Comparison of ENCODE assay signal across 8 mouse cellular contexts in the genomic region with DNA sequence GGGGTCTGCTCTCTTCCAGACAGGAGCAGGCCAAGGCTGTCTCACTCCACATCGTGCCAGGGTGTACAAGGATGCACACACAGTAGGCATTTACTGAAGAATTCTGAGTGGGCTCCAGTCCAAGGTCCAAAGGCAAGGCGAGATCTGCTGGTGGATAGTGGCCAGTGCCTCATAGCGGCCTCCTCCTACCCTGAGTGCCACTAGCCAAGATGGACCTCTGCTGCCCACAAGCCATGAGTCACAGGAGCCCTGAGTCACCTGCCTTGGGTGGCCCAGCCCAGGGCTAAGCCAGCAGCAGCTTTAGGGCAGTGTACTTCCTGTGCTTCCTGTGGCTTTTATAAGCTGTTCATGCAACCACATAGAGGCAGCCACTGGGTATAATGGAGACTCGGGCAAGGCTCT. TPM values are rescaled to one million over a fixed set of nuclear protein-coding genes. Genes with fewer than 3 reads are reported as not detected.
DNase-seq lines count a peak whose midpoint lies in the region; ATAC-seq lines count a peak whose summit lies in the region.

No protein-coding gene starts in this region.

- ATAC-seq in forebrain, embryonic 13.5 days: no peak
- peak; percentile 71 to 74 for ATAC-seq in hematopoietic stem cell, adult 5-6 weeks (replicated peaks in 1 of 2; ENCODE audit: insufficient read depth in 1 of 2, low FRiP score in 2 of 2, low TSS enrichment in 1 of 2, low read depth in 1 of 2, poor library complexity in 2 of 2, severe bottlenecking in 2 of 2)
- no peak for ATAC-seq in neural tube, embryonic 14.5 days (ENCODE audit: low read depth)

- H3K4me2 ChIP-seq in forebrain, embryonic 13.5 days: no peak overlapping the region
- no peak overlapping the region for H3K4me2 ChIP-seq in neural tube, embryonic 14.5 days (ENCODE audit: low read depth, low read length)

- 57% methylated on average over 4 of the region's 4 CpGs for WGBS in forebrain, embryonic 13.5 days
- 75% methylated on average over 4 of the region's 4 CpGs for WGBS in forebrain, embryonic 10.5 days
- 70% methylated on average over 4 of the region's 4 CpGs for WGBS in neural tube, embryonic 14.5 days

- no peak overlapping the region for H3K4me3 ChIP-seq in forebrain, embryonic 13.5 days
- H3K4me3 ChIP-seq in forebrain, embryonic 10.5 days: no peak overlapping the region
- H3K4me3 ChIP-seq in neural tube, embryonic 14.5 days (ENCODE audit: low read depth, low read length): no peak overlapping the region

- peaks cover 44% of the 10 kb centered on the region for H3K4me1 ChIP-seq in forebrain, embryonic 13.5 days
- H3K4me1 ChIP-seq in forebrain, embryonic 10.5 days: peaks cover 82% of the 10 kb centered on the region
- H3K4me1 ChIP-seq in neural tube, embryonic 14.5 days (ENCODE audit: control insufficient read depth, insufficient read depth, low read length): peaks cover 20% of the 10 kb centered on the region; the same call in 1 of the 2 replicates

- H3K36me3 ChIP-seq in forebrain, embryonic 13.5 days (ENCODE audit: poor library complexity, severe bottlenecking): no peaks in the 10 kb centered on the region
- no peaks in the 10 kb centered on the region for H3K36me3 ChIP-seq in forebrain, embryonic 10.5 days (replicated peaks)
- no peaks in the 10 kb centered on the region for H3K36me3 ChIP-seq in neural tube, embryonic 14.5 days (ENCODE audit: control insufficient read depth, insufficient read depth, low read length)

- no peaks in the 10 kb centered on the region for H3K9me3 ChIP-seq in forebrain, embryonic 13.5 days (replicated peaks)
- H3K9me3 ChIP-seq in forebrain, embryonic 10.5 days: no peaks in the 10 kb centered on the region
- no peaks in the 10 kb centered on the region for H3K9me3 ChIP-seq in neural tube, embryonic 14.5 days (ENCODE audit: control insufficient read depth, low read length)

- H3K9ac ChIP-seq in forebrain, embryonic 13.5 days: no peak overlapping the region
- no peak overlapping the region for H3K9ac ChIP-seq in neural tube, embryonic 14.5 days (replicated peaks; ENCODE audit: low read depth, low read length)

- no peak for DNase-seq in forebrain, embryonic 10.5 days (ENCODE audit: extremely low spot score, low spot score)
- DNase-seq in ovary, adult 18-20 months (ENCODE audit: low spot score): peak; percentile 67
- no peak for DNase-seq in ovary, postnatal 14 days (ENCODE audit: low spot score)
- DNase-seq in cerebellum, adult 9-11 months: peak; percentile 82
- no peak for DNase-seq in frontal cortex, adult 2 months (ENCODE audit: extremely low spot score in 1 of 2, low spot score in 1 of 2)

- H3K27ac ChIP-seq in forebrain, embryonic 13.5 days: 0 out of 2 replicates have a peak overlapping the region, but pooled peaks have one; percentile 48
- H3K27ac ChIP-seq in forebrain, embryonic 10.5 days: no peak overlapping the region
- H3K27ac ChIP-seq in neural tube, embryonic 14.5 days (ENCODE audit: low read depth, low read length): peak overlapping the region; percentile 52; the same call in 1 of the 2 replicates

- peaks cover 21% of the 10 kb centered on the region for H3K27me3 ChIP-seq in forebrain, embryonic 13.5 days
- H3K27me3 ChIP-seq in forebrain, embryonic 10.5 days (ENCODE audit: poor library complexity, severe bottlenecking): peaks cover 49% of the 10 kb centered on the region
- H3K27me3 ChIP-seq in neural tube, embryonic 14.5 days (ENCODE audit: control insufficient read depth, insufficient read depth, low read length): no peaks in the 10 kb centered on the region

RNA-seq across cellular contexts. Expression of a gene that starts 2.3 kb away (rescaled TPM):
- 12.0 and 16.1 TPM in 2 replicates for polyA plus RNA-seq in forebrain, embryonic 13.5 days (2015; fragmentation: Nextera tagmentation; extraction: Ambion mirVana)
- 21.0 and 22.1 TPM in 2 replicates for polyA plus RNA-seq in forebrain, embryonic 10.5 days (2016; fragmentation: Nextera tagmentation; extraction: Ambion mirVana)
- 56.7 and 94.3 TPM in 2 replicates for total RNA-seq in hematopoietic stem cell, adult 5-6 weeks (2017)
- polyA plus RNA-seq in neural tube, embryonic 14.5 days (2014; fragmentation: Nextera tagmentation; extraction: Ambion mirVana): 35.7 and 37.3 TPM in 2 replicates
- 30.4 and 33.8 TPM in 2 replicates for polyA plus RNA-seq in frontal cortex, adult 2 months (2012; rRNA removed)

RNA-seq across cellular contexts. Expression of a gene that starts 26.2 kb away (rescaled TPM):
- 15.5 and 16.7 TPM in 2 replicates for polyA plus RNA-seq in forebrain, embryonic 13.5 days (2015; fragmentation: Nextera tagmentation; extraction: Ambion mirVana)
- 22.7 and 24.1 TPM in 2 replicates for polyA plus RNA-seq in forebrain, embryonic 10.5 days (2016; fragmentation: Nextera tagmentation; extraction: Ambion mirVana)
- 58.6 and 65.6 TPM in 2 replicates for total RNA-seq in hematopoietic stem cell, adult 5-6 weeks (2017)
- polyA plus RNA-seq in neural tube, embryonic 14.5 days (2014; fragmentation: Nextera tagmentation; extraction: Ambion mirVana): 29.0 and 34.8 TPM in 2 replicates
- polyA plus RNA-seq in frontal cortex, adult 2 months (2012; rRNA removed): 56.2 and 61.8 TPM in 2 replicates

RNA-seq across cellular contexts. Expression of a gene that starts 35.0 kb away (rescaled TPM):
- 0.37 and 0.66 TPM in 2 replicates for polyA plus RNA-seq in forebrain, embryonic 13.5 days (2015; fragmentation: Nextera tagmentation; extraction: Ambion mirVana)
- polyA plus RNA-seq in forebrain, embryonic 10.5 days (2016; fragmentation: Nextera tagmentation; extraction: Ambion mirVana): 0.82 and 0.95 TPM in 2 replicates
- total RNA-seq in hematopoietic stem cell, adult 5-6 weeks (2017): 5.1 and 10.8 TPM in 2 replicates
- 0.56 and 0.91 TPM in 2 replicates for polyA plus RNA-seq in neural tube, embryonic 14.5 days (2014; fragmentation: Nextera tagmentation; extraction: Ambion mirVana)
- polyA plus RNA-seq in frontal cortex, adult 2 months (2012; rRNA removed): 2.4 and 3.2 TPM in 2 replicates

Comparison
In these comparisons a context has a peak if more than half of its experiments do, and no peak if none do; other contexts are left out.
1. DNase-seq: peak in ovary, adult 18-20 months (single experiment) and cerebellum, adult 9-11 months (single experiment); none in forebrain, embryonic 10.5 days (single experiment), ovary, postnatal 14 days (single experiment) and frontal cortex, adult 2 months (0 of 2).
2. ATAC-seq: peak in hematopoietic stem cell, adult 5-6 weeks (2 of 2); none in forebrain, embryonic 13.5 days (single experiment) and neural tube, embryonic 14.5 days (single experiment).